In genomic region chr6:38908401-38908800, GRCm38 (mm10) we compare ENCODE assay signal across 19 mouse cellular contexts. TPM values are rescaled to one million over a fixed set of nuclear protein-coding genes. Genes with fewer than 3 reads are reported as not detected.
"Had no signal": no experiment of that assay in that cellular context is flagged by ENCODE, and none has a peak within 500 bp of the region (broad histone marks: within the 10 kb centered on the region; RNA-seq: fewer than 3 reads in every experiment).

No protein-coding gene starts in this region.

- H3K36me3 ChIP-seq: limb, embryonic 12.5 days; limb, embryonic 15.5 days; lung, embryonic 15.5 days; midbrain, embryonic 10.5 days; midbrain, embryonic 13.5 days; neural tube, embryonic 13.5 days; stomach, embryonic 15.5 days had no signal

- H3K9ac ChIP-seq: limb, embryonic 12.5 days; limb, embryonic 15.5 days; lung, embryonic 15.5 days; midbrain, embryonic 13.5 days; neural tube, embryonic 13.5 days; stomach, embryonic 15.5 days had no signal

- H3K27ac ChIP-seq: limb, embryonic 12.5 days; limb, embryonic 15.5 days; lung, embryonic 15.5 days; midbrain, embryonic 10.5 days; midbrain, embryonic 13.5 days; neural tube, embryonic 13.5 days; stomach, embryonic 15.5 days had no signal

- H3K4me3 ChIP-seq: limb, embryonic 12.5 days; limb, embryonic 15.5 days; lung, embryonic 15.5 days; megakaryocyte, embryonic 14.5 days; midbrain, embryonic 10.5 days; midbrain, embryonic 13.5 days; myocyte; neural tube, embryonic 13.5 days; stomach, embryonic 15.5 days had no signal

- ATAC-seq: intestine, postnatal 0 days; midbrain, embryonic 13.5 days; midbrain, embryonic 16.5 days had no signal

- H3K27me3 ChIP-seq: limb, embryonic 12.5 days; limb, embryonic 15.5 days; lung, embryonic 15.5 days; midbrain, embryonic 13.5 days; neural tube, embryonic 13.5 days; stomach, embryonic 15.5 days had no signal

- H3K9me3 ChIP-seq: limb, embryonic 12.5 days; limb, embryonic 15.5 days; lung, embryonic 15.5 days; megakaryocyte, embryonic 14.5 days; midbrain, embryonic 10.5 days; midbrain, embryonic 13.5 days; neural tube, embryonic 13.5 days; stomach, embryonic 15.5 days had no signal

- H3K4me2 ChIP-seq: limb, embryonic 12.5 days; limb, embryonic 15.5 days; lung, embryonic 15.5 days; midbrain, embryonic 13.5 days; neural tube, embryonic 13.5 days; stomach, embryonic 15.5 days had no signal

- H3K4me1 ChIP-seq: limb, embryonic 12.5 days; limb, embryonic 15.5 days had no signal

- DNase-seq: left cerebral cortex, postnatal 4 days; lung, adult 18-20 months; lung, postnatal 10 days; lung, postnatal 36 days; retina, postnatal 1 day; right cerebral cortex, postnatal 25 days; spleen, adult 18-20 months; thymus, postnatal 25 days had no signal

RNA-seq across cellular contexts. Expression of gene Tbxas1, which starts 33.2 kb away (rescaled TPM):
- polyA plus RNA-seq: myocyte had no signal
